ENCODE assay signal across 9 mouse cellular contexts in genomic region chr7:74323683-74324082, GRCm38 (mm10).
DNase-seq lines count a peak whose midpoint lies in the region; ATAC-seq and TF ChIP-seq lines count a peak whose summit lies in the region.
"Had no signal": no experiment of that assay in that cellular context is flagged by ENCODE, and none has a peak within 500 bp of the region (broad histone marks: within the 10 kb centered on the region; RNA-seq: fewer than 3 reads in every experiment).

No protein-coding gene starts in this region.

- H3K4me2 ChIP-seq in hindbrain, postnatal 0 days (ENCODE audit: low read depth, low read length): no peak overlapping the region
- no peak overlapping the region for H3K4me2 ChIP-seq in lung, embryonic 16.5 days (ENCODE audit: low read depth, low read length)

- no peak overlapping the region for H3K9ac ChIP-seq in hindbrain, postnatal 0 days (replicated peaks; ENCODE audit: low read length)
- no peak overlapping the region for H3K9ac ChIP-seq in lung, embryonic 16.5 days (ENCODE audit: low read length)

- no peaks in the 10 kb centered on the region for H3K36me3 ChIP-seq in hindbrain, postnatal 0 days (ENCODE audit: insufficient read depth, low read length)
- no peaks in the 10 kb centered on the region for H3K36me3 ChIP-seq in lung, embryonic 16.5 days (ENCODE audit: control insufficient read depth, insufficient read depth, low read length)

- H3K9me3 ChIP-seq in hindbrain, postnatal 0 days (ENCODE audit: low read length): no peaks in the 10 kb centered on the region
- no peaks in the 10 kb centered on the region for H3K9me3 ChIP-seq in lung, embryonic 16.5 days (ENCODE audit: control insufficient read depth, low read length)

- H3K27ac ChIP-seq in hindbrain, postnatal 0 days: 0 out of 2 replicates have a peak overlapping the region, but pooled peaks have one; percentile 7
- H3K27ac ChIP-seq in lung, embryonic 16.5 days (ENCODE audit: low read length): no peak overlapping the region

- H3K4me3 ChIP-seq in hindbrain, postnatal 0 days (ENCODE audit: low read length): no peak overlapping the region
- no peak overlapping the region for H3K4me3 ChIP-seq in lung, embryonic 16.5 days (ENCODE audit: low read length)
- H3K4me3 ChIP-seq: myocyte had no signal

- no peak for TF ChIP-seq CTCF in hindbrain, postnatal 0 days (IDR thresholded peaks at IDR 0.05; ENCODE audit: low read depth)

- H3K27me3 ChIP-seq in hindbrain, postnatal 0 days (ENCODE audit: insufficient read depth, low read length): no peaks in the 10 kb centered on the region
- H3K27me3 ChIP-seq in lung, embryonic 16.5 days (ENCODE audit: control insufficient read depth, insufficient read depth, low read depth, low read length): no peaks in the 10 kb centered on the region

- DNase-seq in retina, embryonic 14.5 days (ENCODE audit: low spot score): peak; percentile 40
- DNase-seq in retina, postnatal 1 day: no peak
- DNase-seq in hindbrain, postnatal 0 days (ENCODE audit: low spot score): no peak
- no peak for DNase-seq in thymus, postnatal 25 days
- no peak for DNase-seq in gastrocnemius, postnatal 10 days
- DNase-seq: liver had no signal

- 42% methylated on average over 5 of the region's 5 CpGs for WGBS in hindbrain, postnatal 0 days
- 45% methylated on average over 5 of the region's 5 CpGs for WGBS in lung, embryonic 16.5 days

- H3K4me1 ChIP-seq in hindbrain, postnatal 0 days (ENCODE audit: insufficient read depth, low read length): peaks cover 3% of the 10 kb centered on the region; the same call in 1 of the 2 replicates
- peaks cover 9% of the 10 kb centered on the region for H3K4me1 ChIP-seq in lung, embryonic 16.5 days (replicated peaks; ENCODE audit: control insufficient read depth, insufficient read depth, low read length)

- no peak for ATAC-seq in hindbrain, postnatal 0 days
- ATAC-seq in lung, embryonic 16.5 days (ENCODE audit: low read depth): peak; percentile 83
- no peak for ATAC-seq in frontal cortex, adult (ENCODE audit: low TSS enrichment)
